Mouse (Mus musculus) cerebellum, adult 2 months (tissue): ENCODE results near the gene Psrc1.
A peak's percentile ranks its signal among the peaks of the same experiment; 100 is the strongest.

Experiments
- CTCF ChIP-seq: fragments of 200-500 bp; IDR thresholded peaks from 2 replicates; pipeline ENCODE4 v1.5.1; 2011; ENCODE audit warnings: low read depth, mild to moderate bottlenecking, control low read depth, low read length, moderate library complexity, borderline replicate concordance; ENCODE audit not compliant: insufficient read depth
- POLR2A ChIP-seq: fragments of 200-500 bp; IDR thresholded peaks from 2 replicates; pipeline ENCODE4 v1.6.1; 2011; ENCODE audit warnings: low read length, control low read depth, borderline replicate concordance; ENCODE audit not compliant: insufficient read depth

- TF ChIP-seq CTCF: peak; percentile 39; the same call in 1 of the 2 replicates
- no peak for TF ChIP-seq POLR2A
Observed at GRCm38 (mm10) chr3:108380695-108381094, 2.9 kb upstream of the Psrc1 start.
